8 mouse cellular contexts compared by ENCODE assay signal in the genomic region with DNA sequence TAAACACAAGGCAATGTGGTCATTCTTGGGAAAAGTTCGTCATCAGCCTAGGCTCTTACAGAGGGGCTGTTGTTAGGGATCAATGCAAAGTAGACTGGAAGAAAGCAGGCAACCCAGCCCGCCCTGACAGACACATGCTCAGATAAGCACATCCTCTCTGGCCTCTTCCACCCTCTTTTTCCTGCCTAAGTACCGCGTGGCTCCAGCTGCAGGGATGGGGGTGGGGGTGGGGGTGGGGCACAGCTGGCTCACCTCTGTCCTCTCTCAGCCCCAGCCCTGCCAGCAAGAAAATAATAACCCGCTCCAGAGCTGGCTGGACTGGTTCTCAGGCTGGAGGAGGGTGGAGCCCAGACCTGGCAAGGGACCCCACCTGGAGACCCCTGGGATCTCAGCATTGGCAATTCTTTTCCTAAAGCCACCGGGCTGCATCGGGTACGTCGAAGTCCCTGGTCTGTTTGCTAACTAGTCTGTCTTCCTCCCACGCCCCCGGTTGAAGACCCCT. TPM values are rescaled to one million over a fixed set of nuclear protein-coding genes. Genes with fewer than 3 reads are reported as not detected.
DNase-seq lines count a peak whose midpoint lies in the region; ATAC-seq and TF ChIP-seq lines count a peak whose summit lies in the region.

No protein-coding gene starts in this region.

- intact Hi-C loops in heart, adult 2 months (cut with DNase I), result loop anchor here (2.0 kb wide), 1 partner anchor 13 kb away; a partner anchor contains a TSS

- H3K79me2 ChIP-seq in heart, adult 2 months (replicated peaks; ENCODE audit: control insufficient read depth, insufficient read depth, low read length), result no peaks in the 10 kb centered on the region

- WGBS in heart, adult 2 months, result 1% methylated on average over 11 of the region's 11 CpGs
- WGBS in limb, embryonic 12.5 days, result 2% methylated on average over 11 of the region's 11 CpGs
- under 1% methylated on average over 11 of the region's 11 CpGs for WGBS in neural tube, embryonic 12.5 days

- no peaks in the 10 kb centered on the region for H3K27me3 ChIP-seq in heart, adult 2 months (ENCODE audit: control insufficient read depth, insufficient read depth, low read length)
- no peaks in the 10 kb centered on the region for H3K27me3 ChIP-seq in limb, embryonic 12.5 days
- H3K27me3 ChIP-seq in neural tube, embryonic 12.5 days (replicated peaks), result no peaks in the 10 kb centered on the region

- peak overlapping the region; percentile 64 for H3K9ac ChIP-seq in heart, adult 2 months (ENCODE audit: low read depth, low read length)
- H3K9ac ChIP-seq in limb, embryonic 12.5 days (replicated peaks), result peak overlapping the region; percentile 60
- H3K9ac ChIP-seq in neural tube, embryonic 12.5 days, result 0 out of 2 replicates have a peak overlapping the region, but pooled peaks have one; percentile 51

- no peak for TF ChIP-seq CTCF in heart, adult 2 months (IDR thresholded peaks at IDR 0.05)

- peak; percentile 57 for ATAC-seq in limb, embryonic 12.5 days (ENCODE audit: insufficient number of reproducible peaks, insufficient read depth, low FRiP score, low TSS enrichment, low read depth)
- peak; percentile 46 for ATAC-seq in neural tube, embryonic 12.5 days (ENCODE audit: low FRiP score, low read depth)
- ATAC-seq in granulocyte monocyte progenitor cell, adult 5-6 weeks (replicated peaks; ENCODE audit: poor library complexity, severe bottlenecking), result no peak

- TF ChIP-seq POLR2A in heart, adult 2 months (IDR thresholded peaks at IDR 0.05; ENCODE audit: insufficient read depth, low read depth, low read length), result no peak

- DNase-seq in 3T3-L1 (ENCODE audit: low read depth, low spot score) (peak; percentile 67), MN1 (ENCODE audit: low spot score) (peak; percentile 48)
- peak in 1 of 2 experiments; percentile 29 for DNase-seq in heart, adult 2 months
- no peak for DNase-seq in right cerebral cortex, postnatal 10 days (ENCODE audit: low spot score in 2 of 2)
- no peak for DNase-seq in spleen, adult 12 weeks (ENCODE audit: low spot score)

- H3K4me1 ChIP-seq in heart, adult 2 months (ENCODE audit: control insufficient read depth, insufficient read depth, low read length), result peaks cover 1% of the 10 kb centered on the region; the same call in 1 of the 2 replicates
- peaks cover 16% of the 10 kb centered on the region for H3K4me1 ChIP-seq in limb, embryonic 12.5 days (replicated peaks)
- H3K4me1 ChIP-seq in neural tube, embryonic 12.5 days, result peaks cover 11% of the 10 kb centered on the region

- H3K9me3 ChIP-seq in limb, embryonic 12.5 days, result no peaks in the 10 kb centered on the region
- no peaks in the 10 kb centered on the region for H3K9me3 ChIP-seq in neural tube, embryonic 12.5 days

- no peaks in the 10 kb centered on the region for H3K36me3 ChIP-seq in heart, adult 2 months (ENCODE audit: control insufficient read depth, insufficient read depth, low read length)
- H3K36me3 ChIP-seq in limb, embryonic 12.5 days, result no peaks in the 10 kb centered on the region
- H3K36me3 ChIP-seq in neural tube, embryonic 12.5 days, result no peaks in the 10 kb centered on the region

- H3K4me2 ChIP-seq in limb, embryonic 12.5 days, result peak overlapping the region; percentile 76
- H3K4me2 ChIP-seq in neural tube, embryonic 12.5 days (replicated peaks), result peak overlapping the region; percentile 56

- no peak for TF ChIP-seq EP300 in heart, adult 2 months (IDR thresholded peaks at IDR 0.05; ENCODE audit: insufficient read depth, low read depth, low read length)

- H3K4me3 ChIP-seq in heart, adult 2 months, result peak overlapping the region; percentile 57
- peak overlapping the region; percentile 50 for H3K4me3 ChIP-seq in limb, embryonic 12.5 days (replicated peaks)
- peak overlapping the region; percentile 31 for H3K4me3 ChIP-seq in neural tube, embryonic 12.5 days

- peak overlapping the region; percentile 80 for H3K27ac ChIP-seq in heart, adult 2 months
- H3K27ac ChIP-seq in limb, embryonic 12.5 days, result peak overlapping the region; percentile 90
- H3K27ac ChIP-seq in neural tube, embryonic 12.5 days, result no peak overlapping the region

RNA-seq across cellular contexts. Expression of a gene that starts 1.0 kb away (rescaled TPM):
- total RNA-seq in heart, adult 2 months (2021), result 1 to 10 TPM; 3.1 to 5.8 TPM
- polyA plus RNA-seq in heart, adult 2 months (2012; rRNA removed), result 7.3 and 10.7 TPM in 2 replicates
- 40.3 and 47.9 TPM in 2 replicates for polyA plus RNA-seq in limb, embryonic 12.5 days (2016; fragmentation: Nextera tagmentation; extraction: Ambion mirVana)
- 14.1 and 14.2 TPM in 2 replicates for polyA plus RNA-seq in neural tube, embryonic 12.5 days (2016; fragmentation: Nextera tagmentation; extraction: Ambion mirVana)
- total RNA-seq in granulocyte monocyte progenitor cell, adult 5-6 weeks (2014; fragmentation: Nextera tagmentation), result not detected in 2 replicates
- 0.21 TPM in 1 of 2 replicates, not detected in the other for total RNA-seq in granulocyte monocyte progenitor cell, adult 5-6 weeks (2017)

RNA-seq across cellular contexts. Expression of a gene that starts 13.4 kb away (rescaled TPM):
- 1 to 10 TPM; 2.2 to 3.7 TPM for total RNA-seq in heart, adult 2 months (2021)
- polyA plus RNA-seq in heart, adult 2 months (2012; rRNA removed), result 3.3 TPM in 2 replicates
- 2.3 and 3.2 TPM in 2 replicates for polyA plus RNA-seq in limb, embryonic 12.5 days (2016; fragmentation: Nextera tagmentation; extraction: Ambion mirVana)
- 3.4 and 4.0 TPM in 2 replicates for polyA plus RNA-seq in neural tube, embryonic 12.5 days (2016; fragmentation: Nextera tagmentation; extraction: Ambion mirVana)
- total RNA-seq in granulocyte monocyte progenitor cell, adult 5-6 weeks (2014; fragmentation: Nextera tagmentation), result 0.32 TPM in 1 of 2 replicates, not detected in the other
- 1.4 and 2.0 TPM in 2 replicates for total RNA-seq in granulocyte monocyte progenitor cell, adult 5-6 weeks (2017)

RNA-seq across cellular contexts. Expression of a gene that starts 26.8 kb away (rescaled TPM):
- 10 to 100 TPM; 31.2 to 36.4 TPM for total RNA-seq in heart, adult 2 months (2021)
- polyA plus RNA-seq in heart, adult 2 months (2012; rRNA removed), result 263 and 281 TPM in 2 replicates
- 62.2 and 80.5 TPM in 2 replicates for polyA plus RNA-seq in limb, embryonic 12.5 days (2016; fragmentation: Nextera tagmentation; extraction: Ambion mirVana)
- 92.7 and 110 TPM in 2 replicates for polyA plus RNA-seq in neural tube, embryonic 12.5 days (2016; fragmentation: Nextera tagmentation; extraction: Ambion mirVana)
- total RNA-seq in granulocyte monocyte progenitor cell, adult 5-6 weeks (2014; fragmentation: Nextera tagmentation), result 69.9 and 91.7 TPM in 2 replicates
- total RNA-seq in granulocyte monocyte progenitor cell, adult 5-6 weeks (2017), result 18.0 and 26.4 TPM in 2 replicates

RNA-seq across cellular contexts. Expression of a gene that starts 44.4 kb away (rescaled TPM):
- total RNA-seq in heart, adult 2 months (2021), result 1 to 10 TPM in 1 of 2 experiments, under 1 TPM in 1; 0.91 to 2.6 TPM
- 2.8 and 5.1 TPM in 2 replicates for polyA plus RNA-seq in heart, adult 2 months (2012; rRNA removed)
- polyA plus RNA-seq in limb, embryonic 12.5 days (2016; fragmentation: Nextera tagmentation; extraction: Ambion mirVana), result 1.6 and 1.9 TPM in 2 replicates
- 111 and 113 TPM in 2 replicates for polyA plus RNA-seq in neural tube, embryonic 12.5 days (2016; fragmentation: Nextera tagmentation; extraction: Ambion mirVana)
- not detected in 2 replicates for total RNA-seq in granulocyte monocyte progenitor cell, adult 5-6 weeks (2014; fragmentation: Nextera tagmentation)
- total RNA-seq in granulocyte monocyte progenitor cell, adult 5-6 weeks (2017), result 0.09 and 0.52 TPM in 2 replicates

Comparison
In these comparisons a context has a peak if more than half of its experiments do, and no peak if none do; other contexts are left out.
1. DNase-seq: peak in 3T3-L1 (single experiment) and MN1 (single experiment); none in right cerebral cortex, postnatal 10 days (0 of 2) and spleen, adult 12 weeks (single experiment).
2. Peak in every context shown above with its lines, with median percentiles within 50 percentile points of each other: H3K4me3 ChIP-seq and H3K9ac ChIP-seq.